Mouse (Mus musculus) E14TG2a.4 (cell line): ENCODE results near the gene Unc13c.

ENCODE experiments used
- CTCF ChIP-seq: conservative IDR thresholded peaks from 2 replicates; pipeline ENCODE4 v1.5.1; 2014; ENCODE audit warnings: low read length
- NANOG ChIP-seq: IDR thresholded peaks from 2 replicates; pipeline ENCODE4 v1.6.1; 2014; ENCODE audit warnings: borderline replicate concordance, low read length, mixed read lengths
- POU5F1 ChIP-seq: IDR thresholded peaks from 2 replicates; pipeline ENCODE4 v1.6.1; 2014; ENCODE audit warnings: low read length, borderline replicate concordance

DNA sequence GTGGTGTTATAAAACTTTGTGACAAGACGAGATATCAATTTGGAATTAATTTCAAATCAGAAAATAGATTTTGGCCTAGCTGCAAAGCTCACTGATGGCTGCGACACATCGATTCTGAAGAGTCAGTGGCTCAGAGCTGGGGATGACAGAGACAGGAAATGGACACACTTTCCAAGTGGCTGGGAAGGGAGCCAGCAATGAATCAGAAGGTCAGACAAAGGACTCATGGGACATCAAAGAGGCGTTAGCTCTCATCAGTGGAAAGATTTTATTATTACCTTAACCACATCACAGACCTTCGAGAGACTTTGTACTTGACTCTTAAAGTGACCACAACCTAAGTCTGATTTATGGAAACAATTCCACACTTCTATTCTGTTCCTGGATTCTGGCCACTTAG, 408.7 kb downstream of the Unc13c start:
- TF ChIP-seq CTCF (no peak), NANOG (no peak), POU5F1 (no peak)
